Comparison of ENCODE assay signal across 16 mouse cellular contexts in the genomic region with DNA sequence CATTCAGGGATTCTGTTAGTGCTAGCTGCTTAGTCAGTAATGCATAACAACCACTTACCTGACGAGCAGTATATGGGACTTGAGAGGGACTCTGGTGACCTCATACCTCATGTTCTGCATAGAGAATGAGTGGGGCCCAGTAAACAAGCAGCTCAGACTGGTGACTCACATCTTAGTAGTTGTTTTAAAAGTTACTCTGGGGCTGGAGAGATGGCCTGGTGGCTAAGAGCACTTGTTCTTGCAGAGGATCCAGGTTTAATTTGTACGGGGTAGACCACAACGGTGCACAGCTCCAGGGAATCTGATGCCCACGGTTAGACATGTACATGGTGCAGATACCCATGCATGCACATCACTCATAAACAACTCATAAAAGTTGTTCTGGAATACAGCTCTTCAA.
"Had no signal": no experiment of that assay in that cellular context is flagged by ENCODE, and none has a peak within 500 bp of the region (broad histone marks: within the 10 kb centered on the region; RNA-seq: fewer than 3 reads in every experiment).

No protein-coding gene starts in this region.

- ATAC-seq: liver, postnatal 0 days; midbrain, embryonic 13.5 days; midbrain, embryonic 15.5 days had no signal

- H3K27me3 ChIP-seq: lung, embryonic 15.5 days; megakaryocyte, embryonic 14.5 days; midbrain, embryonic 15.5 days; neural tube, embryonic 12.5 days; stomach, embryonic 15.5 days had no signal

- H3K4me2 ChIP-seq: lung, embryonic 15.5 days; midbrain, embryonic 11.5 days; midbrain, embryonic 13.5 days; midbrain, embryonic 15.5 days; neural tube, embryonic 12.5 days; stomach, embryonic 15.5 days had no signal

- H3K27ac ChIP-seq: lung, embryonic 15.5 days; macrophage; midbrain, embryonic 13.5 days; midbrain, embryonic 15.5 days; neural tube, embryonic 12.5 days; stomach, embryonic 15.5 days; stomach, postnatal 0 days had no signal

- H3K9me3 ChIP-seq: lung, embryonic 15.5 days; megakaryocyte, embryonic 14.5 days; midbrain, embryonic 13.5 days; midbrain, embryonic 15.5 days; neural tube, embryonic 12.5 days; stomach, embryonic 15.5 days had no signal

- H3K9ac ChIP-seq: liver, postnatal 0 days; lung, embryonic 15.5 days; midbrain, embryonic 13.5 days; midbrain, embryonic 15.5 days; neural tube, embryonic 12.5 days; stomach, embryonic 15.5 days had no signal

- H3K4me1 ChIP-seq: megakaryocyte, embryonic 14.5 days; stomach, embryonic 15.5 days had no signal

- H3K4me3 ChIP-seq: lung, embryonic 15.5 days; megakaryocyte, embryonic 14.5 days; midbrain, embryonic 13.5 days; midbrain, embryonic 15.5 days; neural tube, embryonic 12.5 days; stomach, embryonic 15.5 days had no signal

- DNase-seq: liver, postnatal 0 days; lung, adult 2 months; lung, postnatal 10 days; right cerebral cortex, postnatal 14 days; thymus, adult 2 months; thymus, postnatal 25 days; thymus, postnatal 4 days had no signal

- H3K36me3 ChIP-seq: lung, embryonic 15.5 days; midbrain, embryonic 13.5 days; midbrain, embryonic 15.5 days; neural tube, embryonic 12.5 days; stomach, embryonic 15.5 days had no signal
